Mouse (Mus musculus): ENCODE data around the gene Prkd3.

The Prkd3 gene

DNA sequence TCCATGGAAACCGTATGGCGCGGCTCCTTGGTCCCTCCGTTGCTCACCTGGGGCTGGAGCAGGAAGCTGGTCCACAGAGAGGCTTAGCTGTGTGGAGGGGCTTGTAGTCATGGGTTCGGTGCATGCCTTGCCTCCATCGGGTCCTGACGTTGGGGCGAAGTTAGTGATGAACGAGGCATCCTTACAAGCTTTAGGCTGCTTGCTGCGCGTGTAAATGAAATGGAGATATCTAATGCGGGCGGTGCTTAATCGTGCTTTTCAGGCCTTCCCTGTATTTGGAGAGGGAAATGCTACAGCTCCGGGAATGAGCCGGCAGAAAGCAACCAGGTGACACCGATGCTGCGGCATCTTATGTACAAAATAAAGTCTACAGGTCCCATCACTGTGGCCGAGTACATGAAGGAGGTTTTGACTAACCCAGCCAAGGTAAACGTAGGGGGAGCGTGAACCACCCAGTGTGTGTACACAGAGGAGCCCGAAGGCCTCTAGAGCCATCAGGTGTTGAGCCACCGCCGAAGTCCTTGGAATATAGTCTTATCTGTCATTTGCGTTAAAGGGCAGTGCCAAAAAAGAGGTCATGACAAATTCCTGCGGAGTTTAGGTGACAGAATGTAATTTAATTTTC lies 83.3 kb downstream of the Prkd3 start:
- no peak for DNase-seq (ENCODE audit: low read depth, low spot score)

DNA sequence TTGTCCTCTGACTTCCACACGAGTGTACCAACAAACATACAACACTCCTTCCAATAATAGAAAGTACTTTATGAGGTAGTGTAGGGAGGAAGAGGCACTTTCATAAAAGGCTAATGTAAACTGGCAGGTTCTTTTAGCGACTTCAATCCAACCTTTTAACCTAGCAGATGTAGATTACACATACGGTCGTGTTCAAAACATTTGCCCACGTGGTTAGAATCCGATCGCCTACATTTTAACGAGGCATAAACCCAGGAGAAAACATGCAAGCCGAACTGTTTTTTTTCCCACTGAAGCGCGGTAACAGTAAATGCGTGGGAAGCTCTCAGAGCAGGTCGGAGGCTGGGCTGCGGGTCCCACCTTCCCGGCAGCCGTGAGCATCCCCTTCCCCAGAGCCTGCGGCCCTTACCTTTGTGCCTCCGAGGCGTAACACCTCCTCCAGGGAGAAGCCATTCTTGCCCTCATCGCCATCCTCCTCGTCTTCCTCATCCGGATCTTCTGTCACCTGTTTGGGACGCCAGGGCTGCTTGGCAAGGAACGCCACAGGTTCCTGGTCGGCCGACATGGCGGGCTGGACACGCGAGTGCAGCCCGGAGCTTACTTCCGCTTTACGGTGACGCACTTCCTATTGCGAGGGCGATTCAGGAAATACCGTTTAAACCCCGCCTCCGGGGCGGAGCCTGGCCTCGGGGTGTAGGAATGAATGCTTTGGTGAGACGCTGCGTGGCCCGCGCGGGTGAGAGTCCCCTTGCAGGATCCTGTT lies 84.0 kb downstream of the Prkd3 start, which contains the start of the genes Cebpz and Ndufaf7:
Gene Cebpz (minus strand): TSS at position 601 of the 763 bp plus-strand sequence.
Gene Ndufaf7 (plus strand): TSS at position 671 of the 763 bp plus-strand sequence.
- DNase-seq (ENCODE audit: low read depth, low spot score): peak; percentile 89

DNA sequence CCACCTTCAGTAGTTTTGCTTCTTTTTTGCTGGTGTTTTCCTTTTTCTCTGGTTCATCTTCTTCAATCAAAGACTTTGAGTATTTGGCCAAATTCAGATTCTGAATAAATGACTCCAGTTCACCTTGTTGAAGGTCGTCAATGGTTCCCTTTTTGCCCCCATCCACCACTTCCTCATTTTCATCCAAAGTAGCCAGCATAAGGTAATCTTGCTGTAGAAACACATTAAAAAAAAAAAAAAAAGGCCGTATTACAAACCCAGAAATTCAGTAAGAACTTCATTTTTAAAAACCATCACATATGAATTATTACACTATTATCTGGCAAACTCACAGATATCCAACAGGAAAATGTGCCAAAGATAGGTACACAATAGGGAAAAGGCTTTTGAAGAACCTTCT lies 84.8 kb downstream of the Prkd3 start:
- DNase-seq (ENCODE audit: low read depth, low spot score): no peak

DNA sequence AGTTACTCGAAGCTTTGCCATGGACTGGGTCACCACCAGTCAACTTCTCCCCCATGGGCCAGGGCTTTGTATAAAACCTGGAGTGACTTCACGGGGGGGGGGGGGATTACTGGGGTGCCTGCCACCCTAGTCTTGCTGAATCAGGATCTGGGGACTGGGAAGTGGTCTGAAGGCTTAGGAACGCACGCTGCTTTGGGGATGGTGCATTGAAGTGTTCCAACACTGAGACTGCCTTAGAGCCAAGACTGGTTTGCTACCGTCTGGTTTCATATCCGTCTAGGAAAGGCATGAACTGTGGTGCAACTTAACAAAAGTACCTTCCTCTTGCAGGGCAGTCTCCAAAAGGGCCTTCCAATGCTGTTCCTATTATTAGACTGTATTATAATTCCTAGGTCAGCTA lies 102.9 kb downstream of the Prkd3 start:
- no peak for DNase-seq (ENCODE audit: low read depth, low spot score)

DNA sequence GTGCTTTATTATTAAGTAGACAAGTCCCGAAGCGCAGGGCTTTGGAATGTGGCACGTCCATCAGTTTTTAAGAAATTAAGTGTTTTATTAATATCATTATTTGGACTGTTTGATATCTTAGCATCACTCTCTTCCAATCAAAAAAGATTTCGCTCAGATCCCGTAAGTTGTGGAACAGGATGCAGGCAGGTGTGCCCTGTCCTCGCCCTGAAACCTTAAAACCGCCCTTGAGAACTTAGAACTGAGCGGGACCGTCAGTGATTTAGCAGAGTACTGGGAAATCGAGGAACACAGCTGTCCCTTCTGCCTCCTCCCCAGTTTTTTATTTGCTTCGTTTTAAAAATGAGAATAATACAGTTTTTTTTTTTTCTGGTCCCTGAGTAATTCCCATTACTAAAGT lies 103.7 kb downstream of the Prkd3 start:
- no peak for DNase-seq (ENCODE audit: low read depth, low spot score)

DNA sequence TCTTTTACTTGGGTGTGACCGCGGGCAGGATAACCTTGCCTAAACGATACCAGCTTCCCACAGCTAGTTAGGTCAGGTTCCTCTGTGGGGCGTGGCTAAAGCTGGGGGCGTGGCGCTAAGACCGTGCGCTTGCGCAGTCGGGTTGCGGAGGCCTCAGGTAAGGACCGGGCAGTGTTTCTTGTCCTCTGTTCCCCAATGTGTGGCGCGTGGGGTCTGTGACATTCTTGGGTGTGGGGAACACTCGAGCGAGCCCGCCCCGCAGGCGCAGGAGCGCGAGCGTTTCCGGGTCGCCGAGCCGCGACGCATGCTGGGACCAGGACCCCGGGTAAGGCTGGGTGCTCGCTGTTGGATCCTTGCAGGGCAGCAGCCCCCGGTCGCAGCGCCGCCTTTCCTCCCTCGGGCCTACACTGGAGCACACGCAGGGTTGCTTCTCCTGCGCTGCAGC lies 104.2 kb downstream of the Prkd3 start, which contains the start of gene Cebpzos:
Gene Cebpzos (plus strand): TSS at position 132 of the 445 bp plus-strand sequence.
- DNase-seq (ENCODE audit: low read depth, low spot score): peak; percentile 80

DNA sequence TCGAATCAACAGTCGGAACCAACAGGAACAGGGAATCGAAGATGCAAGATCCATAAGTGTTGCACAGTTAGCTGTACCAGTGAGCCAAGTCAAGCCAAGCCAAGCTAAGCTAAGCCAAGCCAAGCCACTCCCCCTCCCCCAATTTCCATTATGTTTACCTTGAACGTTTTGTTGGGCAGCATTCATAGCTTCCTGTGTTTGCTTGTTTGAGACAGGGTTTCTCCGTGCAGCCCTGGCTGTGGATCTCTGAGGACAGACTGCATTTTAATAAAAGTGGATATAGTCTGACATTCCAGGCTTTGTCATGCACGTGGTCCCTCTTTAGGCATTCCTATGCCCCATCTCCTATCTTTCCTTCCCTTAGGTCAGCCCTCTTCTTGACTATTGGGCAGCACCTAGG lies 104.8 kb downstream of the Prkd3 start:
- no peak for DNase-seq (ENCODE audit: low read depth, low spot score)

DNA sequence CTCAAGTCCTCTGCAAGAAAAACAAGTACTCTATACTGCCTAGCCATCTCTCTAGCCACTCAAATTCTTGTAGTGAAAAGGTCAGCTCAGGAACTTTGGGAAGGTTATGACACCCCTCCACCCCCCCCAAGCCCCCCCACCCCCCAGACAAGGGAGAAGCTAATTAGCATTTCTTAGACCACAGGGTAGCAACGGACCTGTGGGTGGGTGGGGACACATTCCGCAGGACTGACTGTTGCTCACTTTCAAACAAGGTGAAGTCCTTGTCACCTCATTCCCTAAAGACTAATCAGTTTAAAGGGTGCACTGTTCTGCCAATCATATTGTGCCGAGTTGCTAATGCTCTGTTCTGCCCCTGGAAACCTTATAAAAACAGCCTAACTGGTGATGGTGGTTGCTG lies 106.7 kb downstream of the Prkd3 start:
- DNase-seq (ENCODE audit: low read depth, low spot score): no peak

DNA sequence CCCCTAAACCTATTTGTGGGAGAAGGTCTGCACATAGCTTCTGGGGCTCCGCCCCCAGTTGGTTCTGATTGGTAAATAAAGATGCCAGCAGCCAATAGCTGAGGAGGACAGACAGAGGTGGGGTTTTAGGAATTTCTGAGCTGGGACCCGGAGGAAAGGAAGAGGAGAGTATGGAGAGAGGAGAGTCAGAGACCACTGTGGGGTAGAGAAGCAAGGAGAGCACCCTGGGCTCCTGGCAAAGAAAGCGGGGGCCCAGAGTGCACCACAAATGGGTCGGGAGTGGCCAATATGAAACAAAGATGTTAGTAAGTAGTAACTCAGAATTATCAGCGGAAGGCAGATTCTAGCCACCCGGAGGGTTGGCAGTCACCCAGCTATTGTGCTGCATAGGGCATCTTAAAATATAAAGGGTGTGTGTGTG lies 107.7 kb downstream of the Prkd3 start:
- no peak for DNase-seq (ENCODE audit: low read depth, low spot score)

DNA sequence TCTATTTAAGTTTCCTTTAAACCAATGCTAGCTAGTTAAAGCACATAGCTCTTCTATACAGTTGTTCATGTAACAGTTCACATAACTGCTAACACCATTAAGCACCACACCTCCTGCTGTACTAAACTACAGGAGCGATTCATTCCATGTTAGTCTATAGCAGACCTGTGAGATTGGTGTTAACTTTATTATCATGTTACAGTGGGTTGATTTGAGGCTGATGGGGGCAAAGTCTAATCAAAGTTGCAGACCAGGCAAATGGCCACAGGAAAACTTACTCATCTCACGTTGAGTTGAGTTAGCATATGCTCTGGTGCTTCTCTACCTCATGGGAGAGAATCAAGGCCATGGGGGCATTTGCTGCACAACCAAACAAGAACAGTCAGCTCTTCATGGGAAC lies 111.2 kb downstream of the Prkd3 start:
- DNase-seq (ENCODE audit: low read depth, low spot score): no peak

DNA sequence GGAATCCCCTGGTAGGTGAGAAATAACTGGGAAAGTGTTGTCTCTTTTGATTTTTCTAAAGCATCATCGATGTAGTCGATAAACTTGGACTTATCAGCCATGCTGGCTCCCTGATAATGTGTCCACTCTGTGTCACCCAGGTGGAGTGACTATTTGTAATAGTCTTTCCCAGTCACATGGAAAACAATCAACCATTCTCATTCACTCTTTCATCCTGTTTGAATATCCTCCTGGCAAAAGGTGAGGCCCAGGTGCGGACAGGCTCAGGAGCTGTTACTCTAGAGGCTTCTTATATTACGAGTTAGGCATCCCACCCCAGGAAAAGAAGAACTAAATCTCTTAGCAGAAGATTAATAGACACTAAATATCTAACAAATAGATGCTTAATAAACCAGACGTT lies 113.7 kb downstream of the Prkd3 start, which contains the start of gene Sult6b1:
Gene Sult6b1 (minus strand): TSS at position 101 of the 400 bp plus-strand sequence.
- no peak for DNase-seq (ENCODE audit: low read depth, low spot score)

DNA sequence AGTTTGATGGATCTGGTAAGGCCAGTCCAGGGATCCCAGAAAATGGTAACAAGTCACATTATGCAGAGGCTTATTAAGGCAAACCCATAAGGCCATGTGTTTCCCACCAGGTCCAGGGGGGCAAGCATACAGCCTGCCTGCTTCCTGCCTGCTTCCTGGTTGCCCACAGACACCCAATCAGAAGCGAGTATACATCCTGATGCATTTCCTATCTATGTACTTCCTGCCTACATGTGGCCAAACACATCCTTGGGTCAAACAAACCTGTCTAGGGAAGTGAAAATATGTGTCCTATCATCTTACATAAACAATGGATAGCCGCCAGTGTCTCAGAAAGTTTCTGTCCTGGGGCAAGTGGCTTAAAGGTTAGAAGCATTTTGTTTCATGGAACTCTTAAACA lies 117.5 kb downstream of the Prkd3 start:
- no peak for DNase-seq (ENCODE audit: low read depth, low spot score)
